Mouse (Mus musculus) CH12.LX (cell line): ENCODE results near the gene Tgfbr3l. TPM values are rescaled to one million over a fixed set of nuclear protein-coding genes. Genes with fewer than 3 reads are reported as not detected.
A peak's percentile ranks its signal among the peaks of the same experiment; 100 is the strongest.

Experiments
- DNase-seq: peaks from one replicate; pipeline ENCODE4 v3.0.0-alpha.2; 2013; ENCODE audit errors: extremely low read depth
- H3K27ac ChIP-seq: 2 replicates; pipeline ENCODE4 v1.5.1; 2012; ENCODE audit warnings: low read depth, mild to moderate bottlenecking, control low read depth, moderate library complexity; ENCODE audit not compliant: insufficient read depth
- H3K27me3 ChIP-seq: replicated peaks from 2 replicates; pipeline ENCODE3; 2012; ENCODE audit warnings: inconsistent platforms
- H3K36me3 ChIP-seq, 2 experiments: replicated peaks in 1 of 2; 2 replicates each; pipeline versions ENCODE3 to v1.6.1; 2012; ENCODE audit warnings: inconsistent platforms in 1 of 2, low read length in 1 of 2, mild to moderate bottlenecking in 1 of 2, mixed read lengths in 1 of 2, moderate library complexity in 1 of 2; ENCODE audit not compliant: control insufficient read depth in 1 of 2, insufficient read depth in 1 of 2
- H3K4me1 ChIP-seq, 2 experiments: 2 replicates each; pipeline ENCODE4 v1.6.1; 2012; ENCODE audit warnings: inconsistent platforms in 1 of 2, moderate library complexity in 1 of 2; ENCODE audit not compliant: insufficient read depth in 2 of 2, control insufficient read depth in 1 of 2
- H3K4me2 ChIP-seq: 2 replicates; pipeline ENCODE4 v1.6.1; 2012; ENCODE audit warnings: low read depth, mild to moderate bottlenecking, control low read depth; ENCODE audit not compliant: poor library complexity, insufficient read depth, severe bottlenecking
- H3K4me3 ChIP-seq, 3 experiments: fragments of 150-350 bp in 1 of 3; sonication (generic) in 1 of 3; replicated peaks in 1 of 3; 2 replicates each; pipeline versions ENCODE3 to v1.5.1; 2011 to 2012; ENCODE audit warnings: low read depth in 2 of 3, low read length in 2 of 3, mild to moderate bottlenecking in 2 of 3, moderate library complexity in 2 of 3, control low read depth in 1 of 3, improper control_type of control experiment in 1 of 3, inconsistent platforms in 1 of 3, mixed read lengths in 1 of 3; ENCODE audit not compliant: poor library complexity in 1 of 3
- H3K79me2 ChIP-seq: replicated peaks from 2 replicates; pipeline ENCODE4 v1.6.1; 2012; ENCODE audit warnings: mild to moderate bottlenecking, moderate library complexity; ENCODE audit not compliant: control insufficient read depth, poor library complexity, insufficient read depth, severe bottlenecking; ENCODE audit errors: extremely low read depth
- H3K9ac ChIP-seq: 2 replicates; pipeline ENCODE4 v1.6.1; 2012; ENCODE audit warnings: low read depth, mild to moderate bottlenecking, control low read depth, moderate library complexity; ENCODE audit not compliant: insufficient read depth
- H3K9me3 ChIP-seq: replicated peaks from 2 replicates; pipeline ENCODE3; 2012; ENCODE audit warnings: low read length, inconsistent platforms, mixed read lengths
- BHLHE40 ChIP-seq: IDR thresholded peaks from 2 replicates; pipeline ENCODE4 v1.6.1; 2011; ENCODE audit warnings: mild to moderate bottlenecking, low read depth, low read length, improper control_type of control experiment
- CHD1 ChIP-seq: IDR thresholded peaks from 2 replicates; pipeline ENCODE4 v1.6.1; 2012; ENCODE audit warnings: low read depth, low read length, improper control_type of control experiment, inconsistent platforms
- CHD2 ChIP-seq: IDR thresholded peaks from 2 replicates; pipeline ENCODE4 v1.6.1; 2011; ENCODE audit warnings: low read length, improper control_type of control experiment
- CTCF ChIP-seq, 2 experiments: IDR thresholded peaks in 1 of 2; conservative IDR thresholded peaks in 1 of 2; 2 replicates each; pipeline ENCODE4 v1.5.1; 2011 to 2012; ENCODE audit warnings: low read depth in 2 of 2, low read length in 2 of 2, improper control_type of control experiment in 1 of 2, inconsistent platforms in 1 of 2, mild to moderate bottlenecking in 1 of 2, moderate library complexity in 1 of 2
- E2F4 ChIP-seq: IDR thresholded peaks from 2 replicates; pipeline ENCODE4 v1.6.1; 2011; ENCODE audit warnings: low read depth, low read length, improper control_type of control experiment; ENCODE audit not compliant: insufficient replicate concordance
- ELF1 ChIP-seq: IDR thresholded peaks from 2 replicates; pipeline ENCODE4 v1.6.1; 2014; ENCODE audit warnings: low read depth, mild to moderate bottlenecking, inconsistent platforms, low read length, improper control_type of control experiment
- GABPA ChIP-seq: IDR thresholded peaks from 2 replicates; pipeline ENCODE4 v1.6.1; 2012; ENCODE audit warnings: low read depth, low read length, improper control_type of control experiment, inconsistent platforms; ENCODE audit not compliant: insufficient replicate concordance
- HCFC1 ChIP-seq: IDR thresholded peaks from 2 replicates; pipeline ENCODE4 v1.6.1; 2012; ENCODE audit warnings: low read depth, mild to moderate bottlenecking, inconsistent platforms, low read length, improper control_type of control experiment
- IRF4 ChIP-seq: IDR thresholded peaks from 2 replicates; pipeline ENCODE4 v1.6.1; 2014; ENCODE audit warnings: low read depth, mild to moderate bottlenecking, inconsistent platforms, low read length, improper control_type of control experiment
- JUND ChIP-seq: conservative IDR thresholded peaks from 2 replicates; pipeline ENCODE4 v1.6.1; 2011; ENCODE audit warnings: low read depth, low read length, improper control_type of control experiment
- KAT2A ChIP-seq: IDR thresholded peaks from 2 replicates; pipeline ENCODE4 v1.6.1; 2012; ENCODE audit warnings: low read length, improper control_type of control experiment, inconsistent platforms; ENCODE audit not compliant: insufficient replicate concordance
- MAFK ChIP-seq: IDR thresholded peaks from 2 replicates; pipeline ENCODE4 v1.6.1; 2011; ENCODE audit warnings: low read length, improper control_type of control experiment; ENCODE audit not compliant: insufficient replicate concordance
- MAX ChIP-seq: IDR thresholded peaks from 2 replicates; pipeline ENCODE4 v1.6.1; 2011; ENCODE audit warnings: low read length, improper control_type of control experiment
- MAZ ChIP-seq: IDR thresholded peaks from 2 replicates; pipeline ENCODE4 v1.6.1; 2012; ENCODE audit warnings: low read depth, mild to moderate bottlenecking, inconsistent platforms, low read length, improper control_type of control experiment, moderate library complexity
- MEF2A ChIP-seq: IDR thresholded peaks from 2 replicates; pipeline ENCODE4 v1.6.1; 2014; ENCODE audit warnings: low read depth, mild to moderate bottlenecking, inconsistent platforms, low read length, improper control_type of control experiment, borderline replicate concordance
- MXI1 ChIP-seq: IDR thresholded peaks from 2 replicates; pipeline ENCODE4 v1.6.1; 2011; ENCODE audit warnings: mild to moderate bottlenecking, low read depth, low read length, improper control_type of control experiment
- NELFE ChIP-seq: IDR thresholded peaks from 2 replicates; pipeline ENCODE4 v1.6.1; 2011; ENCODE audit warnings: low read depth, low read length, improper control_type of control experiment
- NRF1 ChIP-seq: IDR thresholded peaks from 2 replicates; pipeline ENCODE4 v1.6.1; 2014; ENCODE audit warnings: low read depth, mild to moderate bottlenecking, inconsistent platforms, low read length, improper control_type of control experiment, moderate library complexity
- PAX5 ChIP-seq: IDR thresholded peaks from 2 replicates; pipeline ENCODE4 v1.6.1; 2012; ENCODE audit warnings: low read length, inconsistent platforms, mixed read lengths
- POLR2A ChIP-seq: IDR thresholded peaks from 2 replicates; pipeline ENCODE4 v1.6.1; 2011; ENCODE audit warnings: low read depth, mild to moderate bottlenecking, improper control_type of control experiment, low read length
- RAD21 ChIP-seq: IDR thresholded peaks from 2 replicates; pipeline ENCODE4 v1.6.1; 2011; ENCODE audit warnings: low read depth, mild to moderate bottlenecking, low read length, improper control_type of control experiment, moderate library complexity
- SIN3A ChIP-seq: IDR thresholded peaks from 2 replicates; pipeline ENCODE4 v1.6.1; 2012; ENCODE audit warnings: low read length, improper control_type of control experiment, inconsistent platforms
- SMC3 ChIP-seq: IDR thresholded peaks from 2 replicates; pipeline ENCODE4 v1.6.1; 2011; ENCODE audit warnings: low read depth, low read length, improper control_type of control experiment
- TBP ChIP-seq: conservative IDR thresholded peaks from 2 replicates; pipeline ENCODE4 v1.6.1; 2011; ENCODE audit warnings: low read depth, low read length, improper control_type of control experiment
- TCF12 ChIP-seq: IDR thresholded peaks from 2 replicates; pipeline ENCODE4 v1.6.1; 2014; ENCODE audit warnings: low read depth, mild to moderate bottlenecking, inconsistent platforms, low read length, improper control_type of control experiment
- USF2 ChIP-seq: conservative IDR thresholded peaks from 2 replicates; pipeline ENCODE4 v1.6.1; 2011; ENCODE audit warnings: low read depth, low read length, improper control_type of control experiment
- ZC3H11A ChIP-seq: IDR thresholded peaks from 2 replicates; pipeline ENCODE4 v1.6.1; 2012; ENCODE audit warnings: low read depth, mild to moderate bottlenecking, inconsistent platforms, low read length, improper control_type of control experiment
- ZKSCAN1 ChIP-seq: IDR thresholded peaks from 2 replicates; pipeline ENCODE4 v1.6.1; 2012; ENCODE audit warnings: low read depth, inconsistent platforms, low read length, improper control_type of control experiment, borderline replicate concordance
- dilution Hi-C: fragments of 300-500 bp; cut with MboI; formaldehyde crosslinking; loops from 2 replicates; pipeline ENCODE4 v1.14.3; 2020; ENCODE audit warnings: low sequenced_read_pairs; ENCODE audit not compliant: extremely low pct_unique_long_range_greater_than_20kb, extremely low pct_ligation_motif_present
- in situ Hi-C: fragments of 300-500 bp; cut with MboI; formaldehyde crosslinking; loops from 3 replicates; pipeline ENCODE4 v1.14.3; 2019; ENCODE audit warnings: low sequenced_read_pairs, low pct_ligation_motif_present, low pct_unique_long_range_greater_than_20kb, mixed read lengths
- polyA plus RNA-seq: library from polyadenylated mRNA; unstranded; fragments of >175 nt; gene quantifications from 2 replicates; pipeline ENCODE4 v1.2.1, GENCODE M21; 2012; ENCODE audit warnings: low read depth; ENCODE audit not compliant: insufficient read length
- total RNA-seq, 2 experiments: library from RNA; depleted of rRNA; stranded (reverse); fragments of 300-350 nt in 1 of 2; fragments of >200 nt in 1 of 2; gene quantifications; 2 replicates each; pipeline ENCODE4 v1.2.3; 2012 to 2014

Gene Tgfbr3l
- total and polyA plus RNA-seq, 3 experiments, result 2.0 to 13.3 (median 4.5) TPM

GRCm38 (mm10) chr8:4249213-4249612 lies 1.2 kb downstream of the Tgfbr3l start:
- peaks cover 9 to 13% of the 10 kb centered on the region in 2 experiments for H3K4me1 ChIP-seq
- H3K9ac ChIP-seq, result no peak overlapping the region
- no peaks in the 10 kb centered on the region for H3K79me2 ChIP-seq
- no peak overlapping the region for H3K27ac ChIP-seq
- H3K27me3 ChIP-seq, result no peaks in the 10 kb centered on the region
- H3K36me3 ChIP-seq, result peaks cover 53 to 71% of the 10 kb centered on the region in 2 experiments
- H3K9me3 ChIP-seq, result no peaks in the 10 kb centered on the region
- DNase-seq, result no peak
- no peak for TF ChIP-seq MXI1
- TF ChIP-seq GABPA, result no peak
- TF ChIP-seq ZKSCAN1, result no peak
- no peak for TF ChIP-seq CHD2
- TF ChIP-seq USF2, result no peak
- TF ChIP-seq E2F4, result no peak
- no peak for TF ChIP-seq MEF2A
- TF ChIP-seq HCFC1, result no peak
- TF ChIP-seq TBP, result no peak
- no peak for TF ChIP-seq NELFE
- TF ChIP-seq SMC3, result no peak
- TF ChIP-seq PAX5, result no peak
- no peak for TF ChIP-seq RAD21
- TF ChIP-seq SIN3A, result no peak
- no peak for TF ChIP-seq CHD1
- no peak for TF ChIP-seq ELF1
- no peak overlapping the region for H3K4me3 ChIP-seq
- dilution Hi-C loops, result no loop called here
- in situ Hi-C loops, result no loop called here
- no peak overlapping the region for H3K4me2 ChIP-seq

GRCm38 (mm10) chr8:4250306-4250970 lies 2.4 kb downstream of the Tgfbr3l start:
- Histone ChIP-seq H3K4me1 (peaks cover 10 to 14% of the 10 kb centered on the region in 2 experiments), H3K9ac (no peak overlapping the region), H3K36me3 (peaks cover 49 to 71% of the 10 kb centered on the region in 2 experiments), H3K9me3 (no peaks in the 10 kb centered on the region), H3K27ac (no peak overlapping the region), H3K27me3 (no peaks in the 10 kb centered on the region), H3K4me3 (no peak overlapping the region), H3K79me2 (no peaks in the 10 kb centered on the region), H3K4me2 (no peak overlapping the region)
- TF ChIP-seq MAFK, result no peak
- TF ChIP-seq PAX5, result no peak
- TF ChIP-seq CTCF (conservative IDR thresholded peaks at IDR 0.05 in 1 of 2, IDR thresholded peaks at IDR 0.05 in 1 of 2; ENCODE audit: low read depth in 2 of 2, low read length in 2 of 2), result peak; percentile 33 to 79; a peak in 3 of 4 replicates
- peak; percentile 37 for TF ChIP-seq RAD21
- peak; percentile 44; the same call in 1 of the 2 replicates for TF ChIP-seq IRF4
- no peak for TF ChIP-seq KAT2A
- TF ChIP-seq USF2, result no peak
- 0 out of 2 replicates have a peak, but pooled peaks have one; percentile 25 for TF ChIP-seq BHLHE40
- no peak for TF ChIP-seq ZC3H11A
- peak; percentile 70 for TF ChIP-seq SMC3
- 0 out of 2 replicates have a peak, but pooled peaks have one; percentile 29 for TF ChIP-seq TCF12
- 0 out of 2 replicates have a peak, but pooled peaks have one; percentile 13 for TF ChIP-seq ELF1
- TF ChIP-seq MAX, result no peak
- TF ChIP-seq MEF2A, result 0 out of 2 replicates have a peak, but pooled peaks have one; percentile 32
- TF ChIP-seq MAZ, result peak; percentile 55; the same call in 1 of the 2 replicates
- 0 out of 2 replicates have a peak, but pooled peaks have one; percentile 37 for TF ChIP-seq MXI1
- TF ChIP-seq NELFE, result 0 out of 2 replicates have a peak, but pooled peaks have one; percentile 46
- TF ChIP-seq NRF1, result peak; percentile 43; the same call in 1 of the 2 replicates
- no peak for TF ChIP-seq POLR2A
- peak; percentile 48; the same call in 1 of the 2 replicates for TF ChIP-seq SIN3A
- no peak for TF ChIP-seq JUND
- peak; percentile 72 for TF ChIP-seq CHD2
- peak; percentile 80 for DNase-seq
- dilution Hi-C loops, result no loop called here
- in situ Hi-C loops, result loop anchor here (10.0 kb wide), 1 partner anchor 64 kb away; no protein-coding TSS in a partner anchor
